Mouse (Mus musculus): ENCODE data around the gene Gm20388. TPM values are rescaled to one million over a fixed set of nuclear protein-coding genes. Genes with fewer than 3 reads are reported as not detected.
"Not testable (repeated sequence)": the region's sequence is repeated elsewhere in the genome, so short reads cannot be mapped to it uniquely, and the experiment has no call there.

Gm20388 gene
- total RNA-seq, 4 experiments from 2014 or later, result 0.17 to 15.1 (median 6.6) TPM

DNA sequence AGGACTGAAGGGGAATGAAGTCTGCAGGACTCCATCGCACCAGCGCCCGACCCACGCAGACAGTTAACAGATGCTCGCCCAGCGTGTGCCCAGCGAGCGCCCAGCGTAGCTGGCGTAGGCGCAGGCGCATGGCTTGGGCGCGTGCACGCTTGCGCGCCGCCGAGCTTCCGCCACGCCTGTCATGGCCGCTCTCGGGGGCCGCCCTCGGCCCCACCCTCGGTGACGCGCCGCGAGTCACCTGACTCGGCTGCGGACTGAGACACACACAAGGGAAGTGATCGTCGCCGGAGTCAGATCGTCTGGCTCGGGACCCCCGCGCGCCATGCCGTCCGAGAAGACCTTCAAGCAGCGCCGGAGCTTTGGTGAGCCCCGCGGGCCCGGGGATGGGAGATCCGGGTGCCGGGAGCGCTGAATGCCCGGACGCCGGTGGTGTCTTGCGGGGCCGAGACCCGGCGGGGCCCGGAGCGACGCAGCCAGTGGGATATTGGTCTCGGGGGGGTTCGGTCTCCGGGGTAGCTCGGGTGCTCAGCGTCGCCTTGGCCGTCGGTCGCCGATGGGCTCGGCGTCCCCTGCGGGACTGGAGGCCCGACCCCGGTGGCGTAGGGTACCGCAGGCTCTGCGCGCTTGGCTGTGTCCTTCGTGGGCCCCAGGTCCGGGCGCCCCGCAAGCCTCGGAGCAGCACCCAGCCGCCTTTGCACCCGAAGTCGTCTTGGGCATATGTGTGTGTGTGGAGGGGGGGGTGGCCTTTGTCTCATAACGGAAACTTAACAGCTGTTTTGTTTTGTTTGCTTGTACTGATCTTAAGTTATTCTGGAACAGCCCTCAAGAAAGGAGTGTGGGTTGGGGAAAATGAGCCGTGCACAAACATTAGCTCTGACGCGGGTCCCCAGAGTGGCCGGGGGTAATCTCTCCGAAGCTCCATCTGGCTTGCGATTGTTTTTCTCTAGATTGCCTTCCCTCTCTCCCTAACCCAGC lies 1679.8 kb downstream of the Gm20388 start, which contains the start of gene Map1lc3b:
Map1lc3b (plus strand) TSS at position 159 of the 975 bp plus-strand sequence.
- DNase-seq (ENCODE audit: low spot score in 2 of 2), result peak; percentile 93 to 96

DNA sequence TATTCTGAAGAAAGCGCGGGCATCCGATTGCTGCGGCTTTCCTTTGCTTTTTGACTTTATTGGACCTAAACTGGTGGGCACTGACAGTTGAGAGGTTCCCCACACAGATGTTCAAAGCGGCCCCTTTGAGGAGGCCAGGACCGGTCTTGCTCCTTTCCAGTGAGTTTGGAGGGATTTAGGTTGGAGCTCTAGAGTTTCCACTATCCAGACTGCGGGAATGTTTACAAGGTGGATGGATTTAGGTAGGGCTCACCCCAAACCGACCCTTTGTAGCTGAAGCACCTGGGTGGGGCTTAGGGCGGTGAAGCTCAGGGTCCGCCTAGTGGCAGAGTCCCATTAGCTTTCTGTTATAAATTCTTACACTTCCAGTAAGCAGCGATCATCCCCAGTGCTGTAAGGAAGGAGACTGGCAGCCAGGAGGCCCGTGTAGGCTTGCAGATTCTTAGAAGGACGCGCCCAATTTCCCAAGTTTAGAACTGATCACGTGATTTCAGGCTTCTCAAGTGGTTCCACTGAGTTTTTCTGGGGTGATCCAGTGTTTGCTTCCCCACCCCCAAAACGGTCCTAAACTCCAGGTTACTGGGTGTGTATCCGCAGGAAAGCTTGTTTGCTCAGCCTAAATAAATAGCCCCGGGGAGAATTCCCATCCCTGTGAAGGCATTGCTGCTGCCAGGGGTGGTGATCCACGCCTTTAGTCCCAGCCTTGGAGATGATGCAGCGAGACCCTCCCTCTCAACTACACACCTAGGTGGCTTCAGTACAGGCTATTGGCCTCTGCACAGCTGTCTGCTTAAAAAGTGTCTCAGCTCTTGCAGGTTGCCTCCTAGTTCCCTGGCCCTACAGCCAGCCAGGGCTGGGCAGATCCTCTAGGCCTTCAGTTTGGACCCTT lies 1680.8 kb downstream of the Gm20388 start:
- no peak for DNase-seq (ENCODE audit: low spot score in 2 of 2)

DNA sequence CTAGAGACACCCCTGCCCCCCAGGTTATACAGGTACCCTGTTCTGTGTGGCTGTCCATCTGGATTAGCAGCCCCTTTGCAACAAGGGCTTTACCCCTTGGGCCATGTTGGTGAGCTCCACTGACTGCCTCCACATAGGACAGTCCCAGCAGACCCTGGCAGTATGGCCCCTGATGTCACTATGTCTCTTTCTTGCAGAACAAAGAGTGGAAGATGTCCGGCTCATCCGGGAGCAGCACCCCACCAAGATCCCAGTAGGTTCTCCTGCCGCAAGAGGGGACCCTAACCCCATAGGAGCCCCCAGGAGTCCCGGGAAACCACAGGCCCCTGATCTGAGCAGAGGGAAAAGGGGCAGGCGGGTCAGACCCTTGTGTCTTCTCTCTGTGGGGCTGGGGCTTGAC lies 1682.7 kb downstream of the Gm20388 start:
- no peak for DNase-seq (ENCODE audit: low spot score in 2 of 2)

DNA sequence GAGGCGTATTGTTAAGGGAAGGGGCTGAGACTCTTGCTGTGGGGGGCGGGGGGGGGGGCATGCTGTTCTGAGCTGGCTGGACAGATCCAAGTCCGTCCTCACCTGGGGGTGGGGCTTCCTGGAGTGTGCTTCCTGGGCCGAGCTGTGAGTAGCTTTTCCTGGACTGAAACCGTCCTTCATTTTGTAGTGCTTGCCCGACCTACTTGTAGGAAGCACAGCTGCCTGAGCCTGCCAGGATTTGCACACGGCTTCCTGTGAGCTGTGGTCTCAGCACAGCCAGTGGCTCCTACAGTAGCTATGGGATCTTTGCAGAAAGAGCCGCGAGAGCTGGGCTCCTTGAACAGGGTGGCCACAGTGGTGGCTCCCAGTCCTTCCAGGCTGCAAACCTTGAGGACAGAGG lies 1683.3 kb downstream of the Gm20388 start:
- DNase-seq (ENCODE audit: low spot score in 2 of 2), result no peak

DNA sequence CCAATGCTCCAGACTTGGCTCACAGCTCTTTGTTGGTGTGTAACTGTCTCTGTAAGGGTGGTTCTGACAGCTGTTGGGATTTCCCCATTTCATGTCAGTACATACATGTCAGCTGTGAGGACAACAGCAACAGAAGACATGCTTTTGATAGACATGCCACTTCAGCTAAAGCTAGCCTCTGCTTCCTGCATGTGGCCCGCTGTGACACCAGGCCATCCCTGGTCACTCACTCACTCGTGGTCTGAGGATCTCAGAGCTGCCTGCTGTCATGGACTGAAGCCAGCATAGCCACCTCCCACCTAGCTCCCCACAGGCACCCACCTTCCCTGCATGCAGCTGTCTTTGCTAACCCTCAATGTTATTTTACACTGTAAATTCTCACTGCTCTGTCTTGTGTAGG lies 1686.9 kb downstream of the Gm20388 start:
- DNase-seq (ENCODE audit: low spot score in 2 of 2), result not testable (repeated sequence)

DNA sequence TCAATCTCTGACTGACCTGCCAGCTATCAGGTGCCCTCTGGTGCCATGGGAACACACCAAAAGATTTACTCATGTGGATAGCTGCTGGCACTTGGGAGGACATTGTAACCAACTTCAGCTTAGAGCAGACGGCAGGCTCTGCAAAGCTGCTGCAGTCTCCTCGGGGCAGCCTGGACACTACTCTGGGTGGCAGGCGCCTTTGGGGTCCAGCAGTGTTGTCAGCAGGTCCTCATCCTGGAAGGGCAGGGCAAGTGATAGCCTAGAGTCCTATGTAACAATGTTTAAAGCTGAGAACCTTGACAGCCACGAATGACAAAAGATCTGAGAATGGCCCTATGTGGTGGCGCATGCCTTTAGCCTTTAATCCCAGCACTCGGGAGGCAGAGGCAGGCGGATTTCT lies 1687.5 kb downstream of the Gm20388 start:
- no peak for DNase-seq (ENCODE audit: low spot score in 2 of 2)

DNA sequence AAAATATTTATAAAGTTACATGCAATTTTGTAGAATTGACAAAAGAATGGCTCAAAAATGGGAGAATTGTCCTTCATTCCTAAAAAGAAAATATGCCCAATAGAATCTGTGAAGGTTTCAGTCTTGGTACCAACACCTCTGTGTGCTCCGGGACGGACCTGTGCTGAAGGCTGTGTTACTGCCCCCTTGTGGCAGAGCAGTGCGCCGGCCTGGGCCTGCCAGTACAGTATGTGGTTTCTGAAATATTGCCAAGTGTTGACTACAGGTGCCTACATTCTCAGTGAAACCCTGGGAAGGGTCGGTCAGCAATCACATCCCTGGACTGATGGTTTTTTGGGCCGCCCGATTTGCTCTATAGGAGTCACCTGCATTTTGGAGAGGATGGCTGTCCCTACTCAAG lies 1688.3 kb downstream of the Gm20388 start:
- DNase-seq (ENCODE audit: low spot score in 2 of 2), result peak; percentile 72 to 79

DNA sequence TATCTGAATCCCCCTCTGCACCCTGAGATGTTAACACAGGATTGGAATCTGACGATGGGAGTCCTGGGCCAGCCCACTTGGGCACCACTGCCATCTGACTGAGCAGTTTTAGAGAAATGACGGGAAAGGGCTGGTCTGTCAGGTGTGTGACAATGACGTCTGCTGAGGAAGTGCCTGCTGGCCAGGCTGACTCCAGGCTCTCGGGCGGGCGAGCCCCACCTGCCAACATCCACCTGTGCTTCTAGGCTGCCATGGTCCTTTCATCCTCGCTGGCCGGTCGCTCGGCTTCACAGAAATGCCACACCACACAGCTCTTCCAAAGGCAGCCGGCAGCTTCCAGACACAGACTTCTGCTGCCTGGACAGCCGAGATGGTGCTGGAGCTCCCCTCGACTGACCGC lies 1689.2 kb downstream of the Gm20388 start:
- DNase-seq (ENCODE audit: low spot score in 2 of 2), result no peak

DNA sequence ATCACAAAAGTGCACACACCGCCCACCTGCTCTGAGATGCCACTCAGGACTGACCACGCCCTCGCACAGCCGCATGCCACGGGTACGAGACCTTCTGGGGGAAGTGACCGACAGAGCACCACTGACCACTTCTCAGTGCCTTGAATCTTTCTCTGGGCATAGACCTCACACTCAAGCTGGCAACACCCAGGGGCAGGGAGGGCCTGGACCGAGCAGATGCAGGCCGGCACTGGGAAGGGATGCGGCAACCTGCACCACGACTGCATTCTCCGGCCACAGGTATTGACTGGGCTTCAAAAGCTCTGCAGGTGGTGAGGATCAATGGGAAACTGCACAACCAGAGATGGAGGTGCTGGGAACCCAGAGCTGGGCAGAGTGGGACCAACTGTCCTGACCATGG lies 1691.8 kb downstream of the Gm20388 start:
- DNase-seq (ENCODE audit: low spot score in 2 of 2), result no peak

DNA sequence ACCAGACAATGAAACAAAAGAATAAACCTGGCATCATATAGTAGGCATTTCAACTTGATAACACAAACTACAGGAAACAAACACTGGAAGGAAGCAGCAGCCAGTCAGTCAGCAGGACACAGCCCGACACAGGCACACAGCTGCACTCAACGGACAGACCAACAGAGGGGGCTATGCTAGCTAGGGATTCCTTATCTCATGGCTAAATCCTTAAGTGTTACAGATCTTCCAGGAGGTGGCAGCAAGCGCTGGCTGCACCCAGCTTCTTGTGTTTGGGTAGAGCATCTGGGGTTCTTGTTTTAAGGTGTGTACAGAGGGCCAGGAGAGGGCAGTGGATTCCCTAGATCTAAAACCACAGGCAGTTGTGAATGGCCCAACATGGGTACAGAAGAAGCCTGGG lies 1692.2 kb downstream of the Gm20388 start:
- DNase-seq (ENCODE audit: low spot score in 2 of 2), result peak; percentile 70

DNA sequence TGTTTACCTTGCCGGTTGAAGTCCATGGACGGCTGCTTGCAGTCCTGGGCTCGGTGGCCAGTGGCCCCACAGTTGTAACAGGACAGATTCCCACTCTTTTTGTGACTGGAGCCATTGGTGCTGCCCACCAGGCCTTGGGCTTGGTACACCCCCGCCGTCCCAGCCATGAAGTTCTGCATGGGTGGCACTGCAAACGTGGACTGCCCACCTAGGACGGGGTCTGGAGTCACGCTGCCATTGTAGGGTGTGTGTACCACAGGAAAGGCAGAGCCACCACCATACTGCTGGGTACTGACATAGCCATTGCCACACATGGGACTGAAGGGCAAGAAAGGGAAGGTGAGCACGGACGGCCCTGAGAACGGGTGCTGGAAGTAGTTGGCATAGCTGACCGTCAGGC lies 1693.2 kb downstream of the Gm20388 start:
- no peak for DNase-seq (ENCODE audit: low spot score in 2 of 2)

DNA sequence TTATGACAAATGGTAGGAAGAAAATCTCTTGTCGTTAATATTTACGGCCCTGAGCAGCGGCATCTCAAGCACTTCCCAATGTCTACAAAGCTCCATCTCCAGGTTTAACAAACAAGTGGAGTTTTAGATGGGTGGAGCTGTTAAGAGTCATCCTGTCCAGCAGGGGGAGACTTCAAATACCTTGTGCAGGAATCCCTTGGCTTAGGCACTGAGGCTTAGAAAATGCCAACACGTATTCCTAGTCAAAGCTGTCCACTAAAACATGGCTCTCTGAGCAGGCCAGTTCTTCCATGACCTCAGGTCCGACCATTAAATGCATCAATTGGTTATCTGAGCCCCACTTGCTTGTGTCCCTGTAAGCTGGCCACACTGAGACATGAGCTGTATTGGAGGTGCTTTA lies 1697.0 kb downstream of the Gm20388 start:
- no peak for DNase-seq (ENCODE audit: low spot score in 2 of 2)

DNA sequence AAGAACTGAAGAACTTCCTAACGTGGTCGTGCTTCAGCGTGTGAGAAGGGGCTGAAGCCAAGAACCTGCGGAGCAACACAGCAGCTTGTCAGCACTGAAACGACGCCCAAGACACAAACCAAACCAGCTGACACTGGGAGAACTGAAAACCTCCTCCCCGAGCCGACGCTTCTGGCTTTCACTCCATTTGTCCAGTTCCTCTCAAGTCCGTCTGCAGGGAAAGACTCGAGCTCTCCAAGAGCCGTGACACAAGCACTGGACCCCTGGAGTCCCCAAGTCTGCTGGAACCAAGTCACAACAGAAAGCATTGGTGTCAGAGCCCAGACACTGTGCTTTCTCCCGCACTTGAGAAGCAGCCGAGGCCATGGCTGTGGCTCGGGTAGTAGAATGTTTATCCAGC lies 1698.6 kb downstream of the Gm20388 start:
- DNase-seq (ENCODE audit: low spot score in 2 of 2), result no peak

DNA sequence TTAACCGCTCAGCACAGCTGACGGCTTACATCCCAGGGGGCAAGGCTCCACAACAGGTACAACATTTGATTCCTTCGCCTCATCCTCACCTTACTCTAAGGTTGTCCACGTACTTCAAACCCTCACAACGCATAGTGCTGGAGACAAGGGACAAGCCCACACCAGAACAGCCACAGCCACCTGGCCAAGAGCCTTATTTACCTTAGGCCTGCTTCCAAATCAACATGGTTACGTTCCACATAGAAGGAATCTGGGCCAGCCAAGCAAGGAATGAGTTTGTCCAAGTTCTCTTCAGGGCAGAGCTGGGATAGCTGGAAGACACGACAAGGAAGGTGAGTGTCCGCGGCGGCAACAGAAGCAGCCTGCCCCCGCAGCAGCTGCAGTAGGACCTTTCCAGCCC lies 1699.3 kb downstream of the Gm20388 start:
- DNase-seq (ENCODE audit: low spot score in 2 of 2), result no peak

DNA sequence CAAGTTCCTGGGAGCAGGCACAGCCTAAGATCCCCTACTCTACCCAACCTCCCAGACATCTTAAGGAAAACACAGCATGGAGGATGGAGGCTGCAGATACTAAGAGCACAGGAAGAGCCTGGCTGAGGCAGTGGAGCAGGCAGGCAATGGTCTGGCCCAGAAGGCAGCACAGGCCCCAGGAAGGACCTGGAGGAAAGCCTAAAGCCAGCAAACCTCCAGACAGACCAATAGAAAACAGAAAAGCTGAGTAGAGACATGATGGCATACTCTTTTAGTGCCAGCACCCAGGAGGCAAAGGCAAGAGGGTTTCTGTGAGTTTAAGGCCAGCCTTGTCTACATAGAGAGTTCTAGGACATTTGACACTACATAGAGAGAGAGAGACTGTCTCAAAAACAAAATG lies 1702.8 kb downstream of the Gm20388 start:
- DNase-seq (ENCODE audit: low spot score in 2 of 2), result no peak

DNA sequence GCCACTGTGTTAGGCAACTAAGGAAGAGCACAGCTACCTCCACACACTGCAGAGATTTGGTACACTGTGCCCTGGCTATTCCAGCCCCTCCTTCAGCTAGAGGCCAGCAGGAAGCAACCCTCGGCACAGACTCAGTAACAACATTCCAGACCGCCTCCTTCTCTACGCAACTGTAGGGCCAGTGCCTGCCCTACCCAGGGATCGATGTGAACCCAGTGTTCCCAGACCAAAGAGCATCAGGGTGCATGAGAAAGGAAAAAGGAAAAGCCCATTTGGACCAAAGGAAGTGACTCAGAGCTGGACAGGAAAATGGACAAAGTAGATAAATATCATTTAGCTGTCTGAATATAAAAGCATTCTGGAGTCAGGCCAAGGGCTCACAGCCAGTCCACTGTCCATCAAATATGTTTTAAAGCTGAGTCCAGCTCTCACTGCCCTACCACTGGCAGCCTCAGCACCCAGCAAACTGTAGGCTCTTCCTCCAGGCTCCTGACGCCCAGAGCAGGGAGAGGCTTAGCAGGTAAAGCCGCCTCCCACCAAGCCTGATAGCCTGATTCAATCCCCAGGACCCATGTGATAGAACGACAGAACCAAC lies 1708.9 kb downstream of the Gm20388 start:
- DNase-seq (ENCODE audit: low spot score in 2 of 2), result no peak

DNA sequence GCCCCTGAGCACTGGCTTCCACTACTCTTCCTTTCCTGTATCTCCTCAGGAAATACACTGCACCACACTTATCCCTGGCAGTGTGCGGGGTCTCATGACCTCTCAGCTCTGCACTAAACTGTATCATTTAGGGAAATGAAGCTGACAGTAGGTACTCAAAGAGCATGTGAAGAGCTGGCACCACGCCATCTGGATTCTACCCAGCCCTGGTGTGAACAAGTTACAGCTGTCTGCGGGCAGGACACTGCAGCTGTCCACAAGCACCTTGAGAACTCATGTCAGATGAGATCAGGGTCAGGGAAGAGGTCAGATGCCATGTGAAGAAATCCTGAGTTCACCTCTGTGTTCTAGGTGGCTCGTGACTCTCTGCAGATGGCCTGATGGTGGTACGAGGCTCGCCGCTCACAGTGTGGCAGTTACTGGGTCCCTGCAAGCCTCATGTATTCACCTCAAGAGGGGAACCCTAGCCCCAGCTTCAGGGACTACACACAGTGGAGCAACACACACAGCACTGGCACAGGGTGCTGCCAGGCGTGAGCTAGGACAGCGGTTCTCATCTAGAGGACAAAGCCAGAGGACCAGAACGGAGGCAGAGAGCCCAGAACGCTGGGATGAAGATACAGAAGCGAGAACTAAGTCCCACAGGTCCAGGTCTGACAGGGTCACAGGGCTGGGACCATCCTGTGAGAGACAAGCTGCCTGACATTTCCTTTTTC lies 1710.3 kb downstream of the Gm20388 start:
- DNase-seq (ENCODE audit: low spot score in 2 of 2), result no peak

DNA sequence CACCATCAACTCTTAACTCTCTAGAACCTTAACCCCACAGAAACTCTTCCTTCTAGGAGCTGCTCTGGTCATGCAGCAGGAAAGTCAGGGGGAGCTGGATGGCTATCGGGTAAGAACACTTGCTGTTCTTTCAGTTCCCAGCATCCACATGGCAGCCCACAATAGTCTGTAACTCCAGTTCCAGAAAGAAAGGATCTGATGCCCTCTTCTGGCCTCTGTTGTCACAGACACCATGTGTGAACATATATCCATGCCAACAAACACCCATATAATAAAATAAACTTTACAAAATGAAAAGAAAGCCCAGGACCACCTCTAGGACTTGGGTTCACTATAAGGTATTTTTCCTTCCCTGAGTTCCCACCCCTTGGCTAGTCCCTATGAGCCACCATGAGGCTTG lies 1711.2 kb downstream of the Gm20388 start:
- no peak for DNase-seq (ENCODE audit: low spot score in 2 of 2)

DNA sequence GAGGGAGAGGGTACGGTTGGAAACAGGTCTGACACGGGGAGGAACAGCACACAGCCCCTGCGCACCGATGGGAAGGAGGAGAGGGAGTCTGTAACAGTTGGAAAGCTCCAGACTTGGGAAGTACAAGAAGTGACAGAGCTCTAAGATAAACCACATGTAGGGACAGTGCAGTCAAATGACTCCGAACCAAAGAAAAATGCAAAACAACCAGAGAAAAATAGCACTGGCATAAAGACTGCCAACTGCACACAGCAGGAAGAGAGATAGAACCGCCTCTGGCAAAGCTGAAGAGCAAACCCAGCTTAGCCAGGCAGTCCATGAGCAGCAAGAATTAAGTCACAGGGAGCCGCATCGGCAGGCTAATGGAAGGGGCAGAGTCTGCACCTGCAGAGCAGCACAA lies 1712.4 kb downstream of the Gm20388 start:
- no peak for DNase-seq (ENCODE audit: low spot score in 2 of 2)

DNA sequence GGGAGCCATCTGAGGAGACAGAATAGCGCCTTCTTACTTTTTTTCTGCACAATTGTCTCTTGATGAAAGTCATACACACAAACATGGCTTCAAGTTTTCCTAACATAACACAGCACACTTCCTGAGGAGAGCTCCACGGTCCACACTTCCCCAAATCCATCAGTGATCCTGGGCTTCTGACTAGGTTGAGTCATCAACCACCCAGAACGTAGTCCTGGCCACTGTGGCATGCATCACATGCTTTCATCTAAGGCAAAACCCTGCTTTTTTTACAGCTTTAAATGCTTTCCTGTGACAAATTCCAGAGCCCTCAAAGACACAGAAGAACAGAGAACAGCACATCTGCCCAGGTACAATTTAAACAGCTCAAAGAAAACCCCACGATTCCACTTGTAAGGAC lies 1718.0 kb downstream of the Gm20388 start:
- no peak for DNase-seq (ENCODE audit: low spot score in 2 of 2)

DNA sequence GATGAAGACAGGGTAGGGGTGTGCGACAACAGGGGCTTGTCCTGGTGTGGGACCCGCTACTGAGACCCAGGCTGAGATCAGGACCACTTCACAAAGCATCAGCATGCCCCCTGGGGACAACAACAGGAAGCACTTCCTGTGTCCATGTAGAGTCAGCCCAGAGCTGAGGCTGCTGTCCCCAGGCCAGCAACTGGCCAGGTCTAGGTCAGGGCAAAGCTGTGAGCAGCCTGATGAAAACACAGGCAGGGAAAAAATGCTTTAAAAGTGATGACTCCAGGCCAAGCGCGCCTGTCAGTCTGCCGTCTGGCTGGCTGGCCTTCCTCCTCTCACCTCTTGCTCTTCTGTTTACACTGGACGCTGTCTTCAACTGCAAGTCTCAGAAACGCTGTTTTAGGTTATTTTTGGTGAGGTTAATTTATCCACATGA lies 1721.0 kb downstream of the Gm20388 start:
- DNase-seq (ENCODE audit: low spot score in 2 of 2), result no peak
